Mouse (Mus musculus) stomach, embryonic 14.5 days (tissue): Measurements from ENCODE around the gene Pheta1. TPM values are rescaled to one million over a fixed set of nuclear protein-coding genes. Genes with fewer than 3 reads are reported as not detected.
A peak's percentile ranks its signal among the peaks of the same experiment; 100 is the strongest.

ENCODE experiments used
- ATAC-seq: fragments of 200-750 bp; cut with Nextera tagmentation; 2 replicates; pipeline ENCODE4 v1.8.0; 2017; ENCODE audit warnings: low read depth, moderate TSS enrichment; ENCODE audit not compliant: insufficient number of reproducible peaks, insufficient read depth, low FRiP score
- H3K27ac ChIP-seq: fragments of 300-500 bp; sonication (generic); 2 replicates; pipeline ENCODE4 v1.5.1; 2014; ENCODE audit warnings: mild to moderate bottlenecking, low read length, moderate library complexity, mixed read lengths
- H3K27me3 ChIP-seq: fragments of 300-500 bp; sonication (generic); 2 replicates; pipeline ENCODE4 v1.6.1; 2014; ENCODE audit warnings: low read length, control low read depth, mixed read lengths; ENCODE audit not compliant: control insufficient read depth, insufficient read depth
- H3K36me3 ChIP-seq: fragments of 300-500 bp; sonication (generic); 2 replicates; pipeline ENCODE4 v1.6.1; 2014; ENCODE audit warnings: mild to moderate bottlenecking, control low read depth, low read length, moderate library complexity, mixed read lengths; ENCODE audit not compliant: control insufficient read depth, insufficient read depth
- H3K4me1 ChIP-seq: fragments of 300-500 bp; sonication (generic); 2 replicates; pipeline ENCODE4 v1.6.1; 2014; ENCODE audit warnings: low read length, control low read depth, mixed read lengths; ENCODE audit not compliant: control insufficient read depth, insufficient read depth
- H3K4me2 ChIP-seq: fragments of 300-500 bp; sonication (generic); replicated peaks from 2 replicates; pipeline ENCODE4 v1.6.1; 2014; ENCODE audit warnings: low read depth, low read length, control low read depth
- H3K4me3 ChIP-seq: fragments of 300-500 bp; sonication (generic); 2 replicates; pipeline ENCODE4 v1.5.1; 2014; ENCODE audit warnings: low read depth, low read length, control low read depth
- H3K9ac ChIP-seq: fragments of 300-500 bp; sonication (generic); replicated peaks from 2 replicates; pipeline ENCODE4 v1.6.1; 2014; ENCODE audit warnings: low read depth, mild to moderate bottlenecking, control low read depth, low read length, moderate library complexity, mixed read lengths
- H3K9me3 ChIP-seq: fragments of 300-500 bp; sonication (generic); 2 replicates; pipeline ENCODE4 v1.6.1; 2016; ENCODE audit warnings: low read depth, low read length, control low read depth; ENCODE audit not compliant: control insufficient read depth
- WGBS: fragments of 180-500 bp; shearing (Covaris S2); extraction: QIAGEN DNeasy Blood & Tissue Kit; methylation state at CpG from one replicate; pipeline ENCODE4 v1.1.7; 2014; 5-methylcytosine and 5-hydroxymethylcytosine counted together
- polyA plus RNA-seq: library from polyadenylated mRNA; unstranded; fragments of >200 nt; fragmentation: Nextera tagmentation; extraction: Ambion mirVana; gene quantifications from 2 replicates; pipeline ENCODE4 v1.2.1, GENCODE M21; 2014

Gene Pheta1
- polyA plus RNA-seq, 1 experiment from 2014 or later = 17.6 TPM

GRCm38 (mm10) chr5:121831002-121831601 lies 17.7 kb upstream of the Pheta1 start:
- peaks cover 9% of the 10 kb centered on the region; the same call in 1 of the 2 replicates for H3K36me3 ChIP-seq
- no peaks in the 10 kb centered on the region for H3K27me3 ChIP-seq
- peaks cover 34% of the 10 kb centered on the region for H3K4me1 ChIP-seq

GRCm38 (mm10) chr5:121832376-121833155 lies 16.2 kb upstream of the Pheta1 start:
- Histone ChIP-seq H3K9ac (no peak overlapping the region), H3K9me3 (no peaks in the 10 kb centered on the region), H3K4me3 (no peak overlapping the region), H3K4me2 (no peak overlapping the region), H3K27me3 (no peaks in the 10 kb centered on the region), H3K36me3 (peaks cover 3% of the 10 kb centered on the region; the same call in 1 of the 2 replicates), H3K27ac (no peak overlapping the region), H3K4me1 (peaks cover 36% of the 10 kb centered on the region)
- WGBS = 78% methylated on average over 6 of the region's 6 CpGs
- ATAC-seq = no peak

More at GRCm38 (mm10) chr5:121831002-121831601, 17.7 kb upstream of the Pheta1 start:
- Histone ChIP-seq H3K9ac (no peak overlapping the region), H3K4me3 (no peak overlapping the region), H3K4me2 (no peak overlapping the region), H3K9me3 (no peaks in the 10 kb centered on the region), H3K27ac (no peak overlapping the region)
- 90% methylated on average over 6 of the region's 6 CpGs for WGBS
- ATAC-seq = no peak

- Histone ChIP-seq H3K9me3 (no peaks in the 10 kb centered on the region), H3K36me3 (peaks cover 2% of the 10 kb centered on the region; the same call in 1 of the 2 replicates), H3K27me3 (no peaks in the 10 kb centered on the region), H3K4me2 (peak overlapping the region; percentile 88), H3K4me3 (no peak overlapping the region), H3K27ac (peak overlapping the region; percentile 21; the same call in 1 of the 2 replicates), H3K4me1 (peaks cover 41% of the 10 kb centered on the region), H3K9ac (no peak overlapping the region; the same call in 1 of the 2 replicates)
- WGBS = 85% methylated on average over 2 of the region's 2 CpGs
- no peak for ATAC-seq
These were observed 15.6 kb upstream of the Pheta1 start for GRCm38 (mm10) chr5:121833159-121833558.

GRCm38 (mm10) chr5:121833572-121834240 lies 15.1 kb upstream of the Pheta1 start:
- no peak; the same call in 1 of the 2 replicates for ATAC-seq
- Histone ChIP-seq H3K4me1 (peaks cover 41% of the 10 kb centered on the region), H3K4me3 (no peak overlapping the region), H3K4me2 (peak overlapping the region; percentile 88), H3K36me3 (no peaks in the 10 kb centered on the region), H3K27ac (peak overlapping the region; percentile 21; the same call in 1 of the 2 replicates), H3K27me3 (no peaks in the 10 kb centered on the region), H3K9ac (no peak overlapping the region; the same call in 1 of the 2 replicates), H3K9me3 (no peaks in the 10 kb centered on the region)
- WGBS = 42% methylated on average over 10 of the region's 10 CpGs

GRCm38 (mm10) chr5:121834241-121834606 lies 14.6 kb upstream of the Pheta1 start:
- H3K27me3 ChIP-seq = no peaks in the 10 kb centered on the region
- H3K36me3 ChIP-seq = no peaks in the 10 kb centered on the region
- ATAC-seq = no peak
- H3K4me2 ChIP-seq = peak overlapping the region; percentile 88
- H3K9ac ChIP-seq = no peak overlapping the region
- peak overlapping the region; percentile 84; the same call in 1 of the 2 replicates for H3K4me3 ChIP-seq
- 78% methylated on average over 7 of the region's 7 CpGs for WGBS
- peaks cover 43% of the 10 kb centered on the region for H3K4me1 ChIP-seq
- H3K27ac ChIP-seq = no peak overlapping the region
- H3K9me3 ChIP-seq = no peaks in the 10 kb centered on the region

- ATAC-seq = no peak
- H3K9me3 ChIP-seq = no peaks in the 10 kb centered on the region
- 38% methylated on average over 12 of the region's 12 CpGs for WGBS
- H3K27me3 ChIP-seq = no peaks in the 10 kb centered on the region
- no peaks in the 10 kb centered on the region for H3K36me3 ChIP-seq
- peak overlapping the region; percentile 81; the same call in 1 of the 2 replicates for H3K27ac ChIP-seq
- H3K9ac ChIP-seq = peak overlapping the region; percentile 64; the same call in 1 of the 2 replicates
- H3K4me1 ChIP-seq = peaks cover 43% of the 10 kb centered on the region
- H3K4me2 ChIP-seq = peak overlapping the region; percentile 88
- peak overlapping the region; percentile 84 for H3K4me3 ChIP-seq
These were observed 13.6 kb upstream of the Pheta1 start for GRCm38 (mm10) chr5:121834991-121835747.

- H3K4me1 ChIP-seq = peaks cover 43% of the 10 kb centered on the region
- peak overlapping the region; percentile 64 for H3K9ac ChIP-seq
- H3K9me3 ChIP-seq = no peaks in the 10 kb centered on the region
- WGBS = under 1% methylated on average over 51 of the region's 51 CpGs
- ATAC-seq = no peak
- H3K27ac ChIP-seq = peak overlapping the region; percentile 81
- H3K4me3 ChIP-seq = peak overlapping the region; percentile 84
- H3K4me2 ChIP-seq = peak overlapping the region; percentile 88
- no peaks in the 10 kb centered on the region for H3K27me3 ChIP-seq
- H3K36me3 ChIP-seq = no peaks in the 10 kb centered on the region
These were observed 12.7 kb upstream of the Pheta1 start for GRCm38 (mm10) chr5:121835949-121836691.
